Mouse (Mus musculus) liver, postnatal 0 days (tissue): ENCODE measurements around the gene Chst11.

ENCODE experiments used
- CTCF ChIP-seq: sonication (generic); IDR thresholded peaks from 2 replicates; pipeline ENCODE4 v1.5.1; 2016; ENCODE audit warnings: antibody characterized with exemption, low read depth
- EP300 ChIP-seq: IDR thresholded peaks from 2 replicates; pipeline ENCODE4 v1.6.1; 2016; ENCODE audit warnings: antibody characterized with exemption, low read depth, mild to moderate bottlenecking

- TF ChIP-seq CTCF = no peak
- TF ChIP-seq EP300 = no peak
Observed at GRCm38 (mm10) chr10:83210968-83211583, 225.8 kb downstream of the Chst11 start.
